Mouse (Mus musculus) neural tube, embryonic 12.5 days (tissue): ENCODE measurements around the gene 3110021N24Rik. TPM values are rescaled to one million over a fixed set of nuclear protein-coding genes. Genes with fewer than 3 reads are reported as not detected.
"Not testable (repeated sequence)": the region's sequence is repeated elsewhere in the genome, so short reads cannot be mapped to it uniquely, and the experiment has no call there.

Source experiments
- ATAC-seq: fragments of 200-750 bp; cut with Nextera tagmentation; 2 replicates; pipeline ENCODE4 v1.8.0; 2017; ENCODE audit warnings: low read depth, mild to moderate bottlenecking, moderate TSS enrichment, moderate library complexity; ENCODE audit not compliant: low FRiP score
- H3K27ac ChIP-seq: fragments of 300-500 bp; sonication (generic); 2 replicates; pipeline ENCODE4 v1.5.1; 2016
- H3K27me3 ChIP-seq: fragments of 300-500 bp; sonication (generic); replicated peaks from 2 replicates; pipeline ENCODE4 v1.6.1; 2016; ENCODE audit warnings: mild to moderate bottlenecking
- H3K36me3 ChIP-seq: fragments of 300-500 bp; sonication (generic); 2 replicates; pipeline ENCODE4 v1.6.1; 2016; ENCODE audit warnings: mild to moderate bottlenecking
- H3K4me1 ChIP-seq: fragments of 300-500 bp; sonication (generic); 2 replicates; pipeline ENCODE4 v1.6.1; 2016
- H3K4me2 ChIP-seq: fragments of 300-500 bp; sonication (generic); replicated peaks from 2 replicates; pipeline ENCODE4 v1.6.1; 2016; ENCODE audit warnings: mild to moderate bottlenecking
- H3K4me3 ChIP-seq: fragments of 300-500 bp; sonication (generic); 2 replicates; pipeline ENCODE4 v1.5.1; 2016
- H3K9ac ChIP-seq: fragments of 300-500 bp; sonication (generic); 2 replicates; pipeline ENCODE4 v1.6.1; 2016; ENCODE audit warnings: mild to moderate bottlenecking
- H3K9me3 ChIP-seq: fragments of 300-500 bp; sonication (generic); 2 replicates; pipeline ENCODE4 v1.6.1; 2016; ENCODE audit warnings: mild to moderate bottlenecking
- WGBS: fragments of 180-500 bp; shearing (Covaris S2); methylation state at CpG from one replicate; pipeline ENCODE4 v1.1.7; 2016; 5-methylcytosine and 5-hydroxymethylcytosine counted together
- polyA plus RNA-seq: library from polyadenylated mRNA; unstranded; fragments of >200 nt; fragmentation: Nextera tagmentation; extraction: Ambion mirVana; gene quantifications from 2 replicates; pipeline ENCODE4 v1.2.1, GENCODE M21; 2016

The 3110021N24Rik gene
- 1.8 and 2.7 TPM in 2 replicates for polyA plus RNA-seq

- no peak within 1 kb of the TSS for H3K4me2 ChIP-seq
- H3K27ac ChIP-seq, result no peak within 1 kb of the TSS
- H3K9me3 ChIP-seq, result no peaks in the 10 kb centered on the region
- H3K27me3 ChIP-seq, result no peaks in the 10 kb centered on the region
- H3K4me3 ChIP-seq, result no peak within 1 kb of the TSS
- no peak within 1 kb of the TSS for H3K9ac ChIP-seq
- ATAC-seq, result no peak
- WGBS, result 92% methylated on average over 5 of the region's 5 CpGs
- H3K4me1 ChIP-seq, result no peaks in the 10 kb centered on the region
- H3K36me3 ChIP-seq, result peaks cover 12% of the 10 kb centered on the region; the same call in 1 of the 2 replicates
Observed at GRCm38 (mm10) chr4:108719349-108719748, at the start of gene 3110021N24Rik. 3110021N24Rik (plus strand) TSS chr4:108719649.

GRCm38 (mm10) chr4:108686156-108686555 lies 33.3 kb upstream of the 3110021N24Rik start:
- Histone ChIP-seq H3K27ac (no peak overlapping the region), H3K27me3 (no peaks in the 10 kb centered on the region), H3K9ac (no peak overlapping the region), H3K4me2 (no peak overlapping the region), H3K4me1 (no peaks in the 10 kb centered on the region), H3K36me3 (peaks cover 11% of the 10 kb centered on the region; the same call in 1 of the 2 replicates), H3K4me3 (no peak overlapping the region), H3K9me3 (no peaks in the 10 kb centered on the region)
- no peak for ATAC-seq
- WGBS, result 65% methylated on average over 3 of the region's 3 CpGs

GRCm38 (mm10) chr4:108687098-108687497 lies 32.4 kb upstream of the 3110021N24Rik start:
- H3K27me3 ChIP-seq, H3K9ac ChIP-seq, H3K4me3 ChIP-seq, H3K9me3 ChIP-seq, H3K4me2 ChIP-seq, H3K4me1 ChIP-seq, ATAC-seq, H3K27ac ChIP-seq: not testable (repeated sequence)
- 88% methylated on average over 6 of the region's 7 CpGs for WGBS
- peaks cover 10% of the 10 kb centered on the region for H3K36me3 ChIP-seq

- Histone ChIP-seq H3K4me2 (no peak overlapping the region), H3K27ac (no peak overlapping the region), H3K4me1 (no peaks in the 10 kb centered on the region), H3K9me3 (no peaks in the 10 kb centered on the region), H3K4me3 (no peak overlapping the region), H3K36me3 (peaks cover 10% of the 10 kb centered on the region), H3K9ac (no peak overlapping the region), H3K27me3 (no peaks in the 10 kb centered on the region)
- 94% methylated on average over 3 of the region's 3 CpGs for WGBS
- ATAC-seq, result no peak
Observed at GRCm38 (mm10) chr4:108690479-108690878, 29.0 kb upstream of the 3110021N24Rik start.

- no peaks in the 10 kb centered on the region for H3K9me3 ChIP-seq
- H3K4me1 ChIP-seq, result no peaks in the 10 kb centered on the region
- H3K4me2 ChIP-seq, result no peak overlapping the region
- no peak overlapping the region for H3K4me3 ChIP-seq
- H3K9ac ChIP-seq, result no peak overlapping the region
- H3K36me3 ChIP-seq, result peaks cover 10% of the 10 kb centered on the region
- H3K27me3 ChIP-seq, result no peaks in the 10 kb centered on the region
- H3K27ac ChIP-seq, result no peak overlapping the region
- no peak for ATAC-seq
Observed at GRCm38 (mm10) chr4:108691469-108691868, 28.0 kb upstream of the 3110021N24Rik start.

GRCm38 (mm10) chr4:108696934-108697333 lies 22.5 kb upstream of the 3110021N24Rik start:
- Histone ChIP-seq H3K9me3 (no peaks in the 10 kb centered on the region), H3K27me3 (no peaks in the 10 kb centered on the region), H3K4me2 (no peak overlapping the region), H3K4me1 (no peaks in the 10 kb centered on the region), H3K27ac (no peak overlapping the region), H3K36me3 (no peaks in the 10 kb centered on the region), H3K9ac (no peak overlapping the region), H3K4me3 (no peak overlapping the region)
- ATAC-seq, result no peak
- 63% methylated on average over 3 of the region's 3 CpGs for WGBS

- Histone ChIP-seq H3K27me3 (no peaks in the 10 kb centered on the region), H3K4me2 (no peak overlapping the region), H3K4me1 (no peaks in the 10 kb centered on the region), H3K9me3 (no peaks in the 10 kb centered on the region), H3K27ac (no peak overlapping the region), H3K9ac (no peak overlapping the region), H3K4me3 (no peak overlapping the region), H3K36me3 (peaks cover 6% of the 10 kb centered on the region; the same call in 1 of the 2 replicates)
- ATAC-seq, result no peak
- 91% methylated on average over 5 of the region's 5 CpGs for WGBS
Observed at GRCm38 (mm10) chr4:108708209-108708608, 11.2 kb upstream of the 3110021N24Rik start.

GRCm38 (mm10) chr4:108721245-108721784 lies 1.9 kb downstream of the 3110021N24Rik start:
- no peaks in the 10 kb centered on the region for H3K9me3 ChIP-seq
- no peak overlapping the region for H3K9ac ChIP-seq
- ATAC-seq, result no peak
- peaks cover 12% of the 10 kb centered on the region; the same call in 1 of the 2 replicates for H3K36me3 ChIP-seq
- 88% methylated on average over 3 of the region's 3 CpGs for WGBS
- H3K4me1 ChIP-seq, result no peaks in the 10 kb centered on the region
- no peaks in the 10 kb centered on the region for H3K27me3 ChIP-seq
- H3K27ac ChIP-seq, result no peak overlapping the region
- no peak overlapping the region for H3K4me2 ChIP-seq
- no peak overlapping the region for H3K4me3 ChIP-seq

GRCm38 (mm10) chr4:108724102-108724501 lies 4.7 kb downstream of the 3110021N24Rik start:
- peaks cover 7% of the 10 kb centered on the region; the same call in 1 of the 2 replicates for H3K36me3 ChIP-seq

GRCm38 (mm10) chr4:108730450-108730849 lies 11.0 kb downstream of the 3110021N24Rik start:
- no peaks in the 10 kb centered on the region for H3K4me1 ChIP-seq
- no peak overlapping the region for H3K27ac ChIP-seq
- H3K9me3 ChIP-seq, result 0 out of 2 replicates have a peak, but pooled peaks cover 6% of the 10 kb centered on the region
- H3K4me2 ChIP-seq, result no peak overlapping the region
- H3K36me3 ChIP-seq, result peaks cover 1% of the 10 kb centered on the region; the same call in 1 of the 2 replicates
- H3K4me3 ChIP-seq, result no peak overlapping the region
- WGBS, result 86% methylated on average over 1 of the region's 1 CpGs
- no peaks in the 10 kb centered on the region for H3K27me3 ChIP-seq
- no peak for ATAC-seq
- no peak overlapping the region for H3K9ac ChIP-seq

More at GRCm38 (mm10) chr4:108724102-108724501, 4.7 kb downstream of the 3110021N24Rik start:
- no peak overlapping the region for H3K9ac ChIP-seq
- H3K27me3 ChIP-seq, result no peaks in the 10 kb centered on the region
- no peak overlapping the region for H3K4me3 ChIP-seq
- WGBS, result 94% methylated on average over 2 of the region's 2 CpGs
- H3K9me3 ChIP-seq, result no peaks in the 10 kb centered on the region
- no peak overlapping the region for H3K27ac ChIP-seq
- no peaks in the 10 kb centered on the region for H3K4me1 ChIP-seq
- H3K4me2 ChIP-seq, result no peak overlapping the region
- ATAC-seq, result no peak

- H3K36me3 ChIP-seq, result no peaks in the 10 kb centered on the region
- 37% methylated on average over 3 of the region's 3 CpGs for WGBS
Observed at GRCm38 (mm10) chr4:108731582-108731981, 12.1 kb downstream of the 3110021N24Rik start.

GRCm38 (mm10) chr4:108746160-108746873 lies 26.9 kb downstream of the 3110021N24Rik start:
- Histone ChIP-seq H3K27ac (no peak overlapping the region), H3K36me3 (no peaks in the 10 kb centered on the region), H3K4me1 (no peaks in the 10 kb centered on the region), H3K9ac (no peak overlapping the region), H3K4me2 (no peak overlapping the region), H3K9me3 (no peaks in the 10 kb centered on the region), H3K4me3 (no peak overlapping the region), H3K27me3 (no peaks in the 10 kb centered on the region)
- ATAC-seq, result no peak
- 90% methylated on average over 3 of the region's 3 CpGs for WGBS

More at GRCm38 (mm10) chr4:108731582-108731981, 12.1 kb downstream of the 3110021N24Rik start:
- no peak overlapping the region for H3K27ac ChIP-seq
- H3K4me3 ChIP-seq, result no peak overlapping the region
- no peaks in the 10 kb centered on the region for H3K4me1 ChIP-seq
- no peak overlapping the region for H3K9ac ChIP-seq
- 0 out of 2 replicates have a peak, but pooled peaks cover 6% of the 10 kb centered on the region for H3K9me3 ChIP-seq
- H3K27me3 ChIP-seq, result no peaks in the 10 kb centered on the region
- no peak overlapping the region for H3K4me2 ChIP-seq
- no peak for ATAC-seq
